Mouse (Mus musculus) thymus, postnatal 25 days (tissue): ENCODE results near the gene Vdac2.

Experiments
- DNase-seq: peaks from one replicate; pipeline ENCODE4 v3.0.0; 2022

The Vdac2 gene

GRCm38 (mm10) chr14:21820880-21821505 lies 4.0 kb upstream of the Vdac2 start:
- no peak for DNase-seq

GRCm38 (mm10) chr14:21822307-21822706 lies 2.7 kb upstream of the Vdac2 start:
- DNase-seq = no peak

GRCm38 (mm10) chr14:21822795-21823374 lies 2.2 kb upstream of the Vdac2 start:
- DNase-seq = no peak

- DNase-seq = no peak
Measured at GRCm38 (mm10) chr14:21823897-21824296, 1.1 kb upstream of the Vdac2 start.

GRCm38 (mm10) chr14:21825786-21826491 lies 901 bp downstream of the Vdac2 start:
- no peak for DNase-seq

GRCm38 (mm10) chr14:21830876-21831767 lies 6.1 kb downstream of the Vdac2 start:
- peak; percentile 98 for DNase-seq

- DNase-seq = no peak
Measured at GRCm38 (mm10) chr14:21831830-21832403, 6.9 kb downstream of the Vdac2 start.

- DNase-seq = no peak
Measured at GRCm38 (mm10) chr14:21838336-21839017, 13.4 kb downstream of the Vdac2 start.

- no peak for DNase-seq
Measured at GRCm38 (mm10) chr14:21841819-21842592, 17.0 kb downstream of the Vdac2 start.

- no peak for DNase-seq
Measured at GRCm38 (mm10) chr14:21843263-21843662, 18.2 kb downstream of the Vdac2 start.

- no peak for DNase-seq
Measured at GRCm38 (mm10) chr14:21846827-21847380, 21.9 kb downstream of the Vdac2 start.

GRCm38 (mm10) chr14:21847381-21848165 lies 22.5 kb downstream of the Vdac2 start:
- DNase-seq = peak; percentile 63

GRCm38 (mm10) chr14:21848166-21849154 lies 23.4 kb downstream of the Vdac2 start, which contains the start of gene Comtd1:
Gene Comtd1, minus strand, starts transcription at chr14:21848977.
- peak; percentile 96 for DNase-seq

GRCm38 (mm10) chr14:21849524-21850418 lies 24.7 kb downstream of the Vdac2 start:
- DNase-seq = no peak

GRCm38 (mm10) chr14:21850419-21851127 lies 25.5 kb downstream of the Vdac2 start:
- no peak for DNase-seq

- DNase-seq = no peak
Measured at GRCm38 (mm10) chr14:21851996-21852791, 27.2 kb downstream of the Vdac2 start.
